Comparison of ENCODE assay signal across 8 mouse cellular contexts in genomic region chr13:12702111-12702803, GRCm38 (mm10).
A peak's percentile ranks its signal among the peaks of the same experiment; 100 is the strongest.
DNase-seq lines count a peak whose midpoint lies in the region; ATAC-seq lines count a peak whose summit lies in the region.
"Not testable (repeated sequence)": the region's sequence is repeated elsewhere in the genome, so short reads cannot be mapped to it uniquely, and the experiment has no call there.

No protein-coding gene starts in this region.

- H3K4me1 ChIP-seq in heart, embryonic 15.5 days (replicated peaks); intestine, embryonic 14.5 days (replicated peaks; ENCODE audit: control insufficient read depth, insufficient read depth, low read length); lung, embryonic 16.5 days (replicated peaks; ENCODE audit: control insufficient read depth, insufficient read depth, low read length); neural tube, embryonic 12.5 days: not testable (repeated sequence)

- intact Hi-C loops in left cerebral cortex, postnatal 4 days (cut with DNase I) = not testable (repeated sequence)

- not testable (repeated sequence) for H3K27ac ChIP-seq in heart, embryonic 15.5 days; intestine, embryonic 14.5 days (ENCODE audit: low read depth); lung, embryonic 16.5 days (ENCODE audit: low read length); neural tube, embryonic 12.5 days

- peak; percentile 4 for DNase-seq in embryo, embryonic 9.5 days (ENCODE audit: extremely low spot score)
- DNase-seq in gastrocnemius, adult 18-20 months (ENCODE audit: low spot score) = peak; percentile 14
- not testable (repeated sequence) for DNase-seq in intestine, embryonic 14.5 days (ENCODE audit: low spot score)
- DNase-seq in left cerebral cortex, postnatal 4 days = peak; percentile 5
- peak; percentile 9 for DNase-seq in thymus, postnatal 4 days

- WGBS in heart, embryonic 15.5 days = under 1% methylated on average over 28 of the region's 46 CpGs
- 0% methylated on average over 18 of the region's 46 CpGs for WGBS in intestine, embryonic 14.5 days
- WGBS in lung, embryonic 16.5 days = under 1% methylated on average over 25 of the region's 46 CpGs
- WGBS in neural tube, embryonic 12.5 days = under 1% methylated on average over 29 of the region's 46 CpGs

- H3K9ac ChIP-seq in heart, embryonic 15.5 days; intestine, embryonic 14.5 days (ENCODE audit: low read length); lung, embryonic 16.5 days (ENCODE audit: low read length); neural tube, embryonic 12.5 days: not testable (repeated sequence)

- peak overlapping the region; percentile 55 for H3K4me2 ChIP-seq in heart, embryonic 15.5 days
- peak overlapping the region; percentile 18; the same call in 1 of the 2 replicates for H3K4me2 ChIP-seq in intestine, embryonic 14.5 days (ENCODE audit: low read length)
- peak overlapping the region; percentile 43; the same call in 1 of the 2 replicates for H3K4me2 ChIP-seq in lung, embryonic 16.5 days (ENCODE audit: low read depth, low read length)
- peak overlapping the region; percentile 46 for H3K4me2 ChIP-seq in neural tube, embryonic 12.5 days (replicated peaks)

- H3K36me3 ChIP-seq in heart, embryonic 15.5 days; intestine, embryonic 14.5 days (ENCODE audit: control insufficient read depth, insufficient read depth, low read length); lung, embryonic 16.5 days (ENCODE audit: control insufficient read depth, insufficient read depth, low read length); neural tube, embryonic 12.5 days: not testable (repeated sequence)

- not testable (repeated sequence) for H3K27me3 ChIP-seq in heart, embryonic 15.5 days; intestine, embryonic 14.5 days (replicated peaks; ENCODE audit: control insufficient read depth, insufficient read depth, low read length); lung, embryonic 16.5 days (ENCODE audit: control insufficient read depth, insufficient read depth, low read depth, low read length); neural tube, embryonic 12.5 days (replicated peaks)

- peak; percentile 70 for ATAC-seq in heart, embryonic 15.5 days (replicated peaks; ENCODE audit: insufficient number of reproducible peaks, insufficient read depth, low FRiP score, low read depth)
- ATAC-seq in intestine, embryonic 14.5 days (replicated peaks; ENCODE audit: low FRiP score, low TSS enrichment, low read depth) = peak; percentile 68
- peak; percentile 87 for ATAC-seq in lung, embryonic 16.5 days (ENCODE audit: low read depth)
- peak; percentile 59 for ATAC-seq in neural tube, embryonic 12.5 days (ENCODE audit: low FRiP score, low read depth)

- H3K4me3 ChIP-seq in heart, embryonic 15.5 days = peak overlapping the region; percentile 41
- not testable (repeated sequence) for H3K4me3 ChIP-seq in intestine, embryonic 14.5 days (ENCODE audit: low read depth, low read length); neural tube, embryonic 12.5 days
- peak overlapping the region; percentile 35 for H3K4me3 ChIP-seq in lung, embryonic 16.5 days (ENCODE audit: low read length)

- H3K9me3 ChIP-seq in heart, embryonic 15.5 days (replicated peaks); intestine, embryonic 14.5 days (ENCODE audit: control insufficient read depth, low read length); lung, embryonic 16.5 days (ENCODE audit: control insufficient read depth, low read length); neural tube, embryonic 12.5 days: not testable (repeated sequence)
